Mouse (Mus musculus) hindbrain, postnatal 0 days (tissue): ENCODE measurements around the gene Sulf2. TPM values are rescaled to one million over a fixed set of nuclear protein-coding genes. Genes with fewer than 3 reads are reported as not detected.

Experiments
- ATAC-seq: fragments of 200-750 bp; cut with Nextera tagmentation; 2 replicates; pipeline ENCODE4 v1.8.0; 2017; ENCODE audit warnings: mild to moderate bottlenecking, moderate TSS enrichment, moderate library complexity
- DNase-seq: peaks from one replicate; pipeline ENCODE4 v3.0.0-alpha.2; 2015; ENCODE audit warnings: low spot score
- H3K27ac ChIP-seq: fragments of 300-500 bp; sonication (generic); 2 replicates; pipeline ENCODE4 v1.5.1; 2014; ENCODE audit warnings: mild to moderate bottlenecking
- H3K27me3 ChIP-seq: fragments of 300-500 bp; sonication (generic); 2 replicates; pipeline ENCODE4 v1.6.1; 2014; ENCODE audit warnings: low read length, mixed read lengths; ENCODE audit not compliant: insufficient read depth
- H3K36me3 ChIP-seq: fragments of 300-500 bp; sonication (generic); 2 replicates; pipeline ENCODE4 v1.6.1; 2014; ENCODE audit warnings: low read length, mixed read lengths; ENCODE audit not compliant: insufficient read depth
- H3K4me1 ChIP-seq: fragments of 300-500 bp; sonication (generic); 2 replicates; pipeline ENCODE4 v1.6.1; 2014; ENCODE audit warnings: antibody characterized with exemption, low read length, mixed read lengths; ENCODE audit not compliant: insufficient read depth
- H3K4me2 ChIP-seq: fragments of 300-500 bp; sonication (generic); 2 replicates; pipeline ENCODE4 v1.6.1; 2014; ENCODE audit warnings: low read depth, mild to moderate bottlenecking, low read length, moderate library complexity, mixed read lengths
- H3K4me3 ChIP-seq: fragments of 300-500 bp; sonication (generic); 2 replicates; pipeline ENCODE4 v1.5.1; 2014; ENCODE audit warnings: low read length
- H3K9ac ChIP-seq: fragments of 300-500 bp; sonication (generic); replicated peaks from 2 replicates; pipeline ENCODE4 v1.6.1; 2014; ENCODE audit warnings: mild to moderate bottlenecking, low read length, moderate library complexity, mixed read lengths
- H3K9me3 ChIP-seq: fragments of 300-500 bp; sonication (generic); 2 replicates; pipeline ENCODE4 v1.6.1; 2016; ENCODE audit warnings: low read length, mixed read lengths
- CTCF ChIP-seq: IDR thresholded peaks from 2 replicates; pipeline ENCODE4 v1.5.1; 2016; ENCODE audit warnings: antibody characterized with exemption, control low read depth, low read depth
- WGBS: fragments of 180-500 bp; shearing (Covaris S2); extraction: QIAGEN DNeasy Blood & Tissue Kit; methylation state at CpG from one replicate; pipeline ENCODE4 v1.1.7; 2014; 5-methylcytosine and 5-hydroxymethylcytosine counted together
- polyA plus RNA-seq: library from polyadenylated mRNA; unstranded; fragments of >200 nt; fragmentation: Nextera tagmentation; extraction: Ambion mirVana; gene quantifications from 2 replicates; pipeline ENCODE4 v1.2.1, GENCODE M21; 2015
- total RNA-seq: library from RNA; depleted of rRNA; stranded (reverse); fragments of >200 nt; gene quantifications from 2 replicates; pipeline ENCODE4 v1.2.3, GENCODE M21; 2014

Sulf2 gene
- total and polyA plus RNA-seq, 2 experiments from 2014 or later: 81.6 to 111 TPM

DNA sequence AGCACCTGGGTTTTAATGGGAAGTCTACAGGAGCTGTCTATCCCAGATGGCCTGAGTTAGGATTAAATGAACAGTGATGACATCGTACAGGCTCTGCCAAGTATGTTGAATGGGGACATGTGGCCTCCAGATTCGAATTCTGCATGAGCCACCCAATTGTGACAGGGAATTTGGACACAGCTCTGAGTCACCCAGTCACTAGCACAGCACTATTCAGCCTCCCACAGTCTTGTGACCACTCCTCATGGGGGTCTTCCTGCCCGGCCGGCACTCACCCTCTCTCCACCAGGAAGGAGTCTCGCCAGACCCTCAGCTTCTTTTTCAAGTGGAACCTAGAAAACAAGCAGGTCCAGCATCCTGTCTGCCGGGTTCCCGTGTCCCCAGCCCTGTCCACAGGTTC lies 71.4 kb downstream of the Sulf2 start:
- no peaks in the 10 kb centered on the region for H3K4me1 ChIP-seq
- no peak overlapping the region for H3K9ac ChIP-seq
- no peak for ATAC-seq
- no peaks in the 10 kb centered on the region for H3K27me3 ChIP-seq
- 88% methylated on average over 7 of the region's 7 CpGs for WGBS
- no peak overlapping the region for H3K4me2 ChIP-seq
- H3K9me3 ChIP-seq: no peaks in the 10 kb centered on the region
- no peak overlapping the region for H3K4me3 ChIP-seq
- DNase-seq: no peak
- TF ChIP-seq CTCF: no peak
- H3K27ac ChIP-seq: no peak overlapping the region
- no peaks in the 10 kb centered on the region for H3K36me3 ChIP-seq

- TF ChIP-seq CTCF: no peak
- Histone ChIP-seq H3K27me3 (no peaks in the 10 kb centered on the region), H3K9me3 (no peaks in the 10 kb centered on the region), H3K4me3 (no peak overlapping the region), H3K4me2 (no peak overlapping the region), H3K27ac (no peak overlapping the region), H3K9ac (no peak overlapping the region), H3K4me1 (no peaks in the 10 kb centered on the region), H3K36me3 (0 out of 2 replicates have a peak, but pooled peaks cover 2% of the 10 kb centered on the region)
- ATAC-seq (no peak), DNase-seq (no peak)
- 69% methylated on average over 9 of the region's 9 CpGs for WGBS
Observed at GRCm38 (mm10) chr2:166083542-166084031, 71.9 kb downstream of the Sulf2 start.

DNA sequence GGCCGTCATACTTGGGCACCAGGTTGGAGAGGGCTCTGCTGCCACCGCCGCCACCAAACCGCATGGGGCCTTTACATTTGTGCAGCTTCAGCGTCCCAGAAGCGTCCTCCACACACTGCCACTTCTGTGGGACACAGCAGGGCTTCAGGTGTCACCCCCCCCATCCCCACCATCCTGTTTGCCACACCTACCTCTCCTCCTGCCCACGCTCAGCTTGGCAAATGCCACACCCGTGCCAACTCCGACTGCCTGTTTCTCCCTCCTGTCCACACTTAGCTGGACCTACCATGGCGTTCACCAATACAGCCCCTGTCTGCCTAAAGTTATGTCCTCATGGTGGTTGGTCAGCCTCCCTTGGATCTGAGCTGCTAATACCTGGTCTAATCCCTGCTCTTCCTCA lies 72.8 kb downstream of the Sulf2 start:
- no peaks in the 10 kb centered on the region for H3K4me1 ChIP-seq
- DNase-seq (no peak), ATAC-seq (no peak)
- 82% methylated on average over 10 of the region's 10 CpGs for WGBS
- TF ChIP-seq CTCF: no peak
- H3K4me3 ChIP-seq: no peak overlapping the region
- no peak overlapping the region for H3K9ac ChIP-seq
- no peak overlapping the region for H3K4me2 ChIP-seq
- H3K27me3 ChIP-seq: no peaks in the 10 kb centered on the region
- H3K27ac ChIP-seq: no peak overlapping the region
- no peaks in the 10 kb centered on the region for H3K9me3 ChIP-seq
- H3K36me3 ChIP-seq: 0 out of 2 replicates have a peak, but pooled peaks cover 7% of the 10 kb centered on the region

DNA sequence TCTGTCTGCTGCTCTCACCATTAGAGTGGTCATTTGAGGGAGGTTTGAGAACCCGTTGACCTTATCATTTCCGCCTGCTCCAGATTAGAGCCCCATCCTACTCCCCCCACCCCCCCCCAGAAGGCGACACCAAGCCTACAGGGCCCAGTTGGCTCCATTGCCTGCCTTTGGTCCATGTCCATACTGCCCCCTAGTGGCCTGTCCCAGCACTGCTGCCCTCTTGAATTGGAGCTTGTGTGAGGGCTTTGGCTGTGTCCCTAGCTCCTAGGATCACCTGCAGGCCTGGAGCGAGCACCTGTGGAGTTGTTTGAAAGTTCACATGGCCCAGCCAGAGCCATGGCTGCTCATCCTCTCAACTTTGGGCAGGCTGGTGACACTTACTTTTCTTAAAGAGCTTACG lies 73.3 kb downstream of the Sulf2 start:
- Histone ChIP-seq H3K9me3 (no peaks in the 10 kb centered on the region), H3K36me3 (0 out of 2 replicates have a peak, but pooled peaks cover 7% of the 10 kb centered on the region), H3K4me1 (no peaks in the 10 kb centered on the region), H3K4me3 (no peak overlapping the region), H3K27me3 (no peaks in the 10 kb centered on the region), H3K9ac (no peak overlapping the region), H3K27ac (no peak overlapping the region), H3K4me2 (no peak overlapping the region)
- ATAC-seq: no peak
- TF ChIP-seq CTCF: peak; percentile 86
- 57% methylated on average over 5 of the region's 5 CpGs for whole genome bisulfite sequencing
- DNase-seq: peak; percentile 70

DNA sequence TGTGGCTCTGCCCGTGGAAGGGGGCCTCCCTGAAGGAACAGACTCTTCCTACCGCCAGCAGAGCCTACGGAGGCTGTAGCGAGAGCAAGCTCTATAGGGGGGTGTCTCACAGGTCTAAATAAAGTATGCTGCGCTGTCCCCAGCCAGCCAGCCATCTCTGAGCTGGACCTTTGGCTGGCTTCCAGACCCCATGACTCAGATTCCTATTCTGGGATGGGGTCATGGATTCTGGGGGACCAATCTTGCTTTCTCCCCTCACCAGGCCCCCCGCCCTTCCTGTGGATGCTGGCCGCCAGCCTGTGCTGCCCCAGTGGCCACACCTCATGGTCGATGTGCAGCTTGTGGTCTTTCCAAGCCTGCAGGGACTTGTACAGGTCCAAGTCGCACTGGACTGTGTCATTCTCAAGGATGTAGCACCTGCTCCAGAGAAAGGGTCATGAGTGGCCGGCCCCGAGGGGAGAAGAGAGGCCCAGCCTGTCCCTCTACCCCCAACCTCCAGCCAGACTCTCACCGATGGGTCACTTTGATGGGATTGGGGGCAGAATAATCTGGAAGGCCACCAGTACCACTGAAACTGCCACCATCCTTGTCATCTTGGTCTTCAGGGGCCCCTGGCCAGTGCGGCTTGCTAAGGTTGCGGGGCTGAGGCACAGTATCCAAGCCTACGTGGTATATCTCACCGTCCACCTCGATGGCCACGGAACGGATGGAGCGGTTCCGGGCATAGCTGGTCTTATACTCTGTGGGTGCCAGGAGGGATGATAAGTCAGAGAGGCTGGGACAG lies 74.3 kb downstream of the Sulf2 start:
- WGBS: 85% methylated on average over 21 of the region's 21 CpGs
- ATAC-seq (no peak), DNase-seq (no peak)
- Histone ChIP-seq H3K9ac (no peak overlapping the region), H3K4me2 (no peak overlapping the region), H3K4me1 (no peaks in the 10 kb centered on the region), H3K4me3 (no peak overlapping the region), H3K36me3 (0 out of 2 replicates have a peak, but pooled peaks cover 7% of the 10 kb centered on the region), H3K9me3 (no peaks in the 10 kb centered on the region), H3K27me3 (no peaks in the 10 kb centered on the region), H3K27ac (no peak overlapping the region)
- TF ChIP-seq CTCF: no peak

- Histone ChIP-seq H3K9me3 (no peaks in the 10 kb centered on the region), H3K36me3 (0 out of 2 replicates have a peak, but pooled peaks cover 7% of the 10 kb centered on the region), H3K4me1 (no peaks in the 10 kb centered on the region), H3K27me3 (no peaks in the 10 kb centered on the region), H3K4me2 (no peak overlapping the region), H3K4me3 (no peak overlapping the region), H3K27ac (no peak overlapping the region), H3K9ac (no peak overlapping the region)
- WGBS: 59% methylated on average over 17 of the region's 17 CpGs
- DNase-seq: peak; percentile 63
- no peak for TF ChIP-seq CTCF
- ATAC-seq: no peak
Observed at GRCm38 (mm10) chr2:166079961-166080885, 75.2 kb downstream of the Sulf2 start.
